Mouse (Mus musculus) brain, embryonic 14.5 days (tissue): Measurements from ENCODE around the gene Tmem202. TPM values are rescaled to one million over a fixed set of nuclear protein-coding genes. Genes with fewer than 3 reads are reported as not detected.

Experiments used
- DNase-seq: peaks from one replicate; pipeline ENCODE4 v3.0.0-alpha.2; 2011; ENCODE audit warnings: low read depth
- CTCF ChIP-seq: fragments of 200-500 bp; IDR thresholded peaks from 2 replicates; pipeline ENCODE4 v1.5.1; 2012; ENCODE audit warnings: inconsistent platforms, mild to moderate bottlenecking, moderate library complexity, borderline replicate concordance; ENCODE audit not compliant: insufficient read depth, insufficient read length; ENCODE audit errors: extremely low read depth
- POLR2A ChIP-seq: fragments of 200-500 bp; IDR thresholded peaks from 2 replicates; pipeline ENCODE4 v1.6.1; 2012; ENCODE audit warnings: mild to moderate bottlenecking, inconsistent platforms, borderline replicate concordance; ENCODE audit not compliant: poor library complexity, insufficient read depth, insufficient read length, severe bottlenecking; ENCODE audit errors: extremely low read depth
- polyA plus RNA-seq: library from polyadenylated mRNA; depleted of rRNA; stranded (reverse); fragments of >200 nt; gene quantifications from 2 replicates; pipeline ENCODE4 v1.2.3, GENCODE M21; 2012

The Tmem202 gene
- polyA plus RNA-seq, 1 experiment: 0.26 TPM

DNA sequence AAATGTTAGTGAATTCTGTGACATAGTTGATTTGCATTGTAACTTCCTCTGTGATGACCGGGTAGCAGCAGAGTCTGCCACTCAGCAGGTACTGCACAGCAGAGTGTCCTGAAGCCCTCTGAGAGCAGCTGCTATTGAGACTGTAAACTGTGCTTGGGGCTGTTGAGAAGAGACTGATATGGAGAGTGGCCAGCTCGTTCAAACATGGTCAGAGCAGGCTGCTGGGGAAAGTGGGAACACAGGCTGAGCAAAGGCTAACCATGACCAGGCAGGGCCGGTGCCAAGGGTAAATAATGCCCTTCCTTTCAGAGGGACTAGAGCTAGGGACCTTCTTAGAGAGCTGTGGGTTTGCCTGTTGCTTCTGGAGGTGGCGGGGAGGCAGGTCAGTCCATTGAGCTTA, 14.1 kb upstream of the Tmem202 start:
- TF ChIP-seq CTCF (no peak), POLR2A (no peak)
- DNase-seq: no peak

DNA sequence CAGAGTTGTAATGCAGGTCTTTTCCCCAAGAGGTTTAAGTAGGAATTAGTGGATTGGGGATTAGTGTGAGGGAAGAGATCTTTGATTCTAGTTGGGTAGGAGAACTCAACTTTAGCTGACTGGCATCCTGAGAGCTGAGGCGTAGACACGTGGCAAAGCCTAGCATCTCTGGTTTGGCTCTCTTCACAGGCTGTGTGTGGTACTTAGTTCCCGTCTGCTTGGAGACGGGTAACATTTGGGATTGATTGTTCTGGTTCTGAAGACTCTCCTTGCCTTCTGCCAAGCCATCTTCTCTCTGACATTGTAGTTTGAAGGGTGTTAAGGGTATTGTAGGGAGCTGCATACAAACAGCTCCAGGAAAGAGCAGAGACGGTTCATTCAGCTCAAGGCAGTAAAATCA, 13.0 kb upstream of the Tmem202 start:
- no peak for DNase-seq
- TF ChIP-seq CTCF (no peak), POLR2A (no peak)

GRCm38 (mm10) chr9:59551620-59552031, 12.0 kb upstream of the Tmem202 start:
- DNase-seq: no peak
- no peak for TF ChIP-seq CTCF
- no peak for TF ChIP-seq POLR2A

DNA sequence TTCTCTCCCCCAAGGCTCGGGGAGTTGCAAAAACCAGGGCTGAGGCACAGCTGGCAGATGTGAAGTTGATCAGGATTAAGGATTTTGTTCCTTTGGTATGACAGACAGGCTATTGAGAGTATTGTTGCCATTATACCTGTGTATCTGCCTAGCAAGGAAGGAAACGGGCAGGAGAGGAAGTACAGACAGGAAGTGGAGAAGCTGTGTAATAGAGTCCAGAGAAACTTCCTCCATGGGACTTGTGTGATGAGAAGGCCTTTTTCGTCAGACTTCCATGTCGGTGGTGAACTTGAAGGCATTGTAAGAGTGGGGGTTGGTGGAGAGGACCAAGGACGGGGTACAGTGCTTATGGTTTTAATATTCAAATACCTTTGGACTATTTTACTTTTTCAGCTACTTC, 11.4 kb upstream of the Tmem202 start:
- no peak for TF ChIP-seq CTCF
- no peak for TF ChIP-seq POLR2A
- no peak for DNase-seq

DNA sequence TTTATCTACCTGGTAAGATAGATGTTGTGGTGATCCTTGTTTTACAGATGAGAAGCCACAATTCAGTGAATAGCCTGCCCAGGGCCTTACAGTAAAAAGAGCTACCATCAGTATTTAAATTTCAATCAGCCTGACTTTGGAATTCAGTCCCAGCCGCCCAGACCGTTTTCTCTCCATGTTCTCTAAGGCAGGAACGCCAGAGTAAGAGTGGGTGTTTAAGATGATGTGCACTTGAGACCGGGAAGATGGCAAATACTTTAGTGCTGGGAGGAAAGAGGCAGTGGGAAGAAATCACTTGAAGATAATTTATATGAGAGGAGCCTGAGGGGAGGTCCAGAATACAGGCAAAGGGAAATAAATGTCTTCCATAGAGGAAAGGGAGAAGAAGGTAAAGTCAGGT, 10.4 kb upstream of the Tmem202 start:
- TF ChIP-seq POLR2A (no peak), CTCF (no peak)
- no peak for DNase-seq

GRCm38 (mm10) chr9:59548961-59549487, 9.4 kb upstream of the Tmem202 start:
- no peak for TF ChIP-seq POLR2A
- no peak for TF ChIP-seq CTCF
- no peak for DNase-seq

- TF ChIP-seq CTCF (no peak), POLR2A (no peak)
- no peak for DNase-seq
Observed at GRCm38 (mm10) chr9:59547869-59548268, 8.2 kb upstream of the Tmem202 start.

- no peak for DNase-seq
- no peak for TF ChIP-seq POLR2A
- no peak for TF ChIP-seq CTCF
Observed at GRCm38 (mm10) chr9:59544739-59545138, 5.1 kb upstream of the Tmem202 start.

DNA sequence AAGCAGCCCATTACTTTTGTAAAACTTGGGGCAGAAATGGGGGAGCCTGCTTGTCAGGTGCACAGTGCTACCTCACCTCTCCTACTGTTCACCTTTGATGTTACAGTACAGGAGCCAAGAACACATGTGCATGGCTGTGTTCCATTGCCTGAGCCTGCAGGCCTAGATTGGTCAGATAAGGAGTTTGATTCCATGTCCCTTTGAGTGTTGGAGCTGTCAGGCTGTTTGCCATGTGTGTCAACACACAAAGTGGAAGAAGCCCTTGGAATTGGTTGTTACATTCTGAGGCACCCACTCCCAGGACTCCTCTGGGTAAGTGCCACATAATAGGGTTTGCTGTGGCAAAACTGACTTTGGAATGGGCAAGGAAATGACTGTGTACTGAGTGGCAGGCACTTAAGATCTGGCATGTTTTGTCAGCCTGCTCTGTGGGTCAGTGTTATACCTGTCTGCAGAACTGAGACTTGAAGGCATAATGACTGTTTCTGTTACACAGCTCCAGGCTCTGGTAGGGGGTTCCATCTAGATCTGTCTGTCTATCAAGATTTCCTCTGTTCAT, 3.2 kb upstream of the Tmem202 start:
- DNase-seq: no peak
- TF ChIP-seq CTCF (no peak), POLR2A (no peak)

- TF ChIP-seq CTCF (no peak), POLR2A (no peak)
- no peak for DNase-seq
Observed at GRCm38 (mm10) chr9:59541617-59542016, 2.0 kb upstream of the Tmem202 start.

- TF ChIP-seq CTCF: no peak
- TF ChIP-seq POLR2A: no peak
- DNase-seq: no peak
Observed at GRCm38 (mm10) chr9:59537651-59538050, 2.0 kb downstream of the Tmem202 start.

GRCm38 (mm10) chr9:59533889-59534288, 5.8 kb downstream of the Tmem202 start:
- DNase-seq: no peak

More at GRCm38 (mm10) chr9:59533889-59534288, 5.8 kb downstream of the Tmem202 start:
- TF ChIP-seq CTCF (no peak), POLR2A (no peak)
